Mouse (Mus musculus) neutrophil, adult 5-6 weeks (primary cell): ENCODE measurements around the gene Dlk2. TPM values are rescaled to one million over a fixed set of nuclear protein-coding genes. Genes with fewer than 3 reads are reported as not detected.

Source experiments
- ATAC-seq: fragments of 151-379, 151-347 bp; 2 replicates; pipeline ENCODE4 v1.8.0; 2017; ENCODE audit warnings: mild to moderate bottlenecking, moderate TSS enrichment; ENCODE audit not compliant: insufficient number of reproducible peaks, poor library complexity, low FRiP score, severe bottlenecking; ENCODE audit errors: extremely low read depth
- total RNA-seq: library from RNA; stranded (forward); fragments of 200-1000 nt; gene quantifications from 2 replicates; pipeline ENCODE4 v1.2.3, GENCODE M21; 2017

Gene Dlk2
- total RNA-seq, 1 experiment from 2014 or later = not detected

GRCm38 (mm10) chr17:46306956-46307355, 9.7 kb downstream of the Dlk2 start:
- no peak for ATAC-seq

GRCm38 (mm10) chr17:46309835-46310234, 12.6 kb downstream of the Dlk2 start:
- ATAC-seq = no peak

- no peak for ATAC-seq
Measured at GRCm38 (mm10) chr17:46310515-46310914, 13.3 kb downstream of the Dlk2 start.

- ATAC-seq = no peak
Measured at GRCm38 (mm10) chr17:46313135-46313715, 16.0 kb downstream of the Dlk2 start.

- ATAC-seq = no peak
Measured at GRCm38 (mm10) chr17:46315813-46316212, 18.6 kb downstream of the Dlk2 start.

GRCm38 (mm10) chr17:46320492-46320891, 23.3 kb downstream of the Dlk2 start:
- no peak for ATAC-seq

GRCm38 (mm10) chr17:46322046-46322823, 25.0 kb downstream of the Dlk2 start:
- ATAC-seq = no peak

GRCm38 (mm10) chr17:46327413-46327905, 30.2 kb downstream of the Dlk2 start:
- no peak for ATAC-seq

- ATAC-seq = peak; percentile 95
Measured at GRCm38 (mm10) chr17:46327906-46328534, 30.8 kb downstream of the Dlk2 start, which contains the start of gene Abcc10. Abcc10 (minus strand) TSS chr17:46328352.

GRCm38 (mm10) chr17:46328723-46329122, 31.5 kb downstream of the Dlk2 start:
- no peak for ATAC-seq

- no peak for ATAC-seq
Measured at GRCm38 (mm10) chr17:46336475-46336874, 39.3 kb downstream of the Dlk2 start.

- peak; percentile 70 for ATAC-seq
Measured at GRCm38 (mm10) chr17:46341208-46341607, 44.0 kb downstream of the Dlk2 start.

- no peak for ATAC-seq
Measured at GRCm38 (mm10) chr17:46351026-46351700, 53.9 kb downstream of the Dlk2 start.

Other genes with a start within 250 kb of the Dlk2 start
- 20.1 and 23.6 TPM in 2 replicates for gene Mrps18a, start 186.4 kb upstream of the Dlk2 start, total RNA-seq
- not detected in 2 replicates for gene Rsph9, start 153.2 kb upstream of the Dlk2 start, total RNA-seq
- gene Mad2l1bp, start 143.9 kb upstream of the Dlk2 start, total RNA-seq = 7.1 and 10.6 TPM in 2 replicates
- 181 and 188 TPM in 2 replicates for gene Gtpbp2, start 136.4 kb upstream of the Dlk2 start, total RNA-seq
- 13.2 and 14.4 TPM in 2 replicates for gene Polh, start 94.8 kb upstream of the Dlk2 start, total RNA-seq
- 30.9 and 37.5 TPM in 2 replicates for gene Xpo5, start 94.6 kb upstream of the Dlk2 start, total RNA-seq
- gene Polr1c, start 49.4 kb upstream of the Dlk2 start, total RNA-seq = 23.3 and 25.4 TPM in 2 replicates
- gene Yipf3, start 49.3 kb upstream of the Dlk2 start, total RNA-seq = 59.1 and 61.4 TPM in 2 replicates
- gene Lrrc73, start 43.9 kb upstream of the Dlk2 start, total RNA-seq = 0.74 and 1.3 TPM in 2 replicates
- 17.2 and 17.8 TPM in 2 replicates for gene Tjap1, start 14.4 kb upstream of the Dlk2 start, total RNA-seq
- gene Abcc10, start 30.9 kb downstream of the Dlk2 start, total RNA-seq = 3.1 and 3.4 TPM in 2 replicates
- 216 and 260 TPM in 2 replicates for gene Zfp318, start 86.3 kb downstream of the Dlk2 start, total RNA-seq
- 2.3 and 4.3 TPM in 2 replicates for gene Crip3, start 131.5 kb downstream of the Dlk2 start, total RNA-seq
- gene Slc22a7, start 141.0 kb downstream of the Dlk2 start, total RNA-seq = not detected in 2 replicates
- 2.2 and 2.3 TPM in 2 replicates for gene Ttbk1, start 190.3 kb downstream of the Dlk2 start, total RNA-seq
- not detected in 2 replicates for gene Dnph1, start 199.3 kb downstream of the Dlk2 start, total RNA-seq
- gene Cul9, start 249.0 kb downstream of the Dlk2 start, total RNA-seq = 5.5 and 7.9 TPM in 2 replicates